Mouse (Mus musculus) lung, postnatal 0 days (tissue): ENCODE results near the gene Olfml3.

ENCODE experiments used
- CTCF ChIP-seq: IDR thresholded peaks from 2 replicates; pipeline ENCODE4 v1.5.1; 2016; ENCODE audit warnings: antibody characterized with exemption, mild to moderate bottlenecking
- EP300 ChIP-seq: IDR thresholded peaks from 2 replicates; pipeline ENCODE4 v1.6.1; 2016; ENCODE audit warnings: antibody characterized with exemption, mild to moderate bottlenecking, control low read depth

DNA sequence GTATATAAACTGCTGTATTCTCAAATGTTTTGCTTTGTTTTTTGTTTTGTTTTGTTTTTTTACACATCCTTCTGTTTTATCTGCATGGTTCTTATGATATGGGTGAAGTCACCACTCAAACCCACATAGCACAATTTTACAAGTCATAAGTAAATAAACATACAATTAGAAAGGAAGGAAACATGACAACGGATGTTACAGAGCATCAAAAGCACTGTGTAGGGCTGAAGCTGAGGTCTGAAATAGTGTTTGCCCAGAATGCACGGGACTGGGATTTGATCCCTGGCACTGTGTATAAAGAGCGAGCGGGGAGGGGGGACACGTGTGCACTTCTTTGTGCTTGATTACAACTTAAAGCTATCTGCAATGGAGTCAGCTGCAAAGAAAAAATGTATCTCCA, 43.0 kb upstream of the Olfml3 start:
- TF ChIP-seq CTCF (no peak), EP300 (0 out of 2 replicates have a peak, but pooled peaks have one; percentile 37)
